17 mouse cellular contexts compared by ENCODE assay signal in the genomic region with DNA sequence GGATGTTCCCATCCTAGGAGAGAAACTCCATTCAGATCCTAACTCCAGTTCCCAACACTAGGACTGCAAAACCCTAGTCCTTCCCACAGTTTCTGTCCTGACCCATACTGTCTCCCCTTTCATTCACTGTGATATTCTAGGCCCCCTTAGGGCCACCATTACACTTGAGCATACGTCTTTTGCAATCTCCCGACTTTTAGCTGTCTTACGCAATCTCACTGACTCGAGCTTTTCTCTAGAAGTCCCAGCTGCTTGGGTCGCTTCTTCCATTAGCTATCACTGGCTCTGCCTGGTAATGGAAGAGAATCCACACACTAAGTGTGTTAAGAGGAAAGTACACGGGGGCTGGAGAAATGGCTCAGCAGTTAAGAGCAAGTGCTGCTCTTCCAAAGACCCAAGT. TPM values are rescaled to one million over a fixed set of nuclear protein-coding genes. Genes with fewer than 3 reads are reported as not detected.
"Had no signal": no experiment of that assay in that cellular context is flagged by ENCODE, and none has a peak within 500 bp of the region (broad histone marks: within the 10 kb centered on the region; RNA-seq: fewer than 3 reads in every experiment).

No protein-coding gene starts in this region.

- H3K4me3 ChIP-seq: kidney, embryonic 15.5 days; left cerebral cortex, adult 2 months; limb, embryonic 10.5 days; liver, embryonic 15.5 days; lung, embryonic 15.5 days; midbrain, embryonic 15.5 days had no signal

- H3K27me3 ChIP-seq: kidney, embryonic 15.5 days; liver, embryonic 15.5 days; lung, embryonic 15.5 days; midbrain, embryonic 15.5 days had no signal

- H3K9me3 ChIP-seq: kidney, embryonic 15.5 days; limb, embryonic 10.5 days; liver, embryonic 15.5 days; lung, embryonic 15.5 days; midbrain, embryonic 15.5 days had no signal

- H3K9ac ChIP-seq: kidney, embryonic 15.5 days; liver, embryonic 15.5 days; lung, embryonic 15.5 days; midbrain, embryonic 15.5 days had no signal

- H3K36me3 ChIP-seq: liver, embryonic 15.5 days; midbrain, embryonic 15.5 days had no signal

- H3K4me1 ChIP-seq: liver, embryonic 15.5 days; midbrain, embryonic 15.5 days had no signal

- DNase-seq: kidney, adult 2 months; kidney, postnatal 14 days; right cerebral cortex, postnatal 14 days; thymus, postnatal 4 days had no signal

- H3K27ac ChIP-seq: kidney, embryonic 15.5 days; left cerebral cortex, adult 2 months; limb, embryonic 10.5 days; liver, embryonic 15.5 days; lung, embryonic 15.5 days; midbrain, embryonic 15.5 days had no signal

- H3K4me2 ChIP-seq: kidney, embryonic 15.5 days; liver, embryonic 11.5 days; liver, embryonic 15.5 days; lung, embryonic 15.5 days; midbrain, embryonic 11.5 days; midbrain, embryonic 15.5 days had no signal

- ATAC-seq: midbrain, embryonic 15.5 days had no signal

RNA-seq across cellular contexts. Expression of gene Ttc23l, which starts 34.6 kb away (rescaled TPM):
- polyA plus RNA-seq: kidney, adult 2 months; kidney, embryonic 15.5 days; large intestine, adult 2 months; limb, embryonic 10.5 days; limb, embryonic 14.5 days; liver, embryonic 11.5 days; liver, embryonic 15.5 days; lung, embryonic 15.5 days; midbrain, embryonic 11.5 days; midbrain, embryonic 15.5 days; neural tube, embryonic 14.5 days; stomach, embryonic 16.5 days; thymus, postnatal 0 days had no signal
